Mouse (Mus musculus): ENCODE measurements around the gene Tsr2.

The Tsr2 gene

DNA sequence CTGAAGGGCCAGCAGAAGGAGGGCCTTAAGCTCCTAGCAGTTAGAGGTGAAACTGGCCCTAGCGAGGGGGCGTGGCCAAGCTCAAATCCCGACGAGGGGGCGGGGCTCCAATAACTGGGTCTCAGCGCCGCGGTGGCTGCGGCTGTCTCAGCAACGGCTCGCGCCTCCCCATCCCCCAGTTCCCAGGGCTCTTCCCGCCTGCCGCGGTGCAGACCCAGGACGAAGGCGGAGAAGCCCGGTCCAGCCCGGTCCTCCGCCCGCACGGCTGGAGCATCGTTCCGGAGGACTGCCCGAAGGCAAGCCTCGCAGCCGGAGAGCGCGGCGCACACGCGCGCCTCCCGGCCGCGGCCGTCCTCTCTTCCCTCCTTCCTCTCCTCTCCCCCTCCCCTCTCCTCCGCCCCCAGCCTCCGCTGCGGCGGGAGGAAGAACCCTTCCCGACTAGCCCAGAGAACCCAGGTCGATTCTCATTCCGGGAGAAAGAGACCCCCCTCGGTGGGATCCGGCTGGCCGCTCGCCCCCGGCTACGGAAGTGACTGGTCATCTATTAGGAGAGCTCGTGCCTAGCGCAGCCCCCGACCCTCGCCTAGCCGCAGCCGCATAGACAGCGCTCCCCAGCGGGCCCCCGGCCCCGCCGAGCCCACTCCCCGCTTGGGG, 49.4 kb downstream of the Tsr2 start:
- in situ Hi-C loops (cut with MseI, MboI): no loop called here

DNA sequence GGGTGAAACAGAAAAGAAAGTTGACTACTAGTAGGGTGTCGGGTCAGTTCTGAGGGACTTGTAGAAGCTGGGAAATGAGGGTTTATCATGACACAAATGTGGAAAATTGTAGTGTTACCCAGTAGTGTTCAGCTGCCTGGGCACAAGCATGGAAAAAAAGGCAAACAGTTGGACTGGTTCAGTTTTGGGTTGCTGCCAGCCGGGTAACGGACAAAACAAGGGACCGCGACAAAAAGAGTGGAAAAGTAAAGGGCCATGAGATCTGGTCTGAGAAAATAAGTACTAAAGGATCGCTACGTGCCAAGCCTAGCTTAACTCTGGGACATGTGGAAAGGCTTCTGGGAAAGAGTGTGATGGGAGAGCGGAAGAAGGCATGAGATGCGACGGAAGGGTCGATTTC, 50.0 kb downstream of the Tsr2 start:
- in situ Hi-C loops (cut with MseI, MboI): no loop called here

DNA sequence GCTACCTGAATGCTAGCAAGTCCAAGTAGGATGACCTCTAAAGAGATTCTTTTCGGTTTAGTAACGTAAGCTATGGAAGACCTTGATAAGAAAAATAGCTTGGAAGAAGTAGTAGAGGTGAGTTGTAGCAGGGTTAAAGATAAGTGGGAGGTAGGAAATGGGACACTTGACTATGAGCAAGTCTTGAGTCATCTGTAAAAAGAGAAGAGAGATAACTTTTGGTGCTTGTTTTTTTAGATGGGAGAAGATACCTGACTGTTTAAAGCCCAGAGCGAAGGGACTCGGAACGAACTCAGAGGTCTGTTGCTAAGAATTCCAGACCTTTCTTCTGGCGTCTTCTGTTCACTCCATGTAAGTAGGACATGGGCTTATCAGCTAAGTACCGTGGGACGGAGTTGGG, 50.5 kb downstream of the Tsr2 start, which contains the start of gene Fgd1:
Gene Fgd1, plus strand, starts transcription at position 301 of the 400 bp plus-strand sequence.
- in situ Hi-C loops (cut with MseI, MboI): no loop called here

DNA sequence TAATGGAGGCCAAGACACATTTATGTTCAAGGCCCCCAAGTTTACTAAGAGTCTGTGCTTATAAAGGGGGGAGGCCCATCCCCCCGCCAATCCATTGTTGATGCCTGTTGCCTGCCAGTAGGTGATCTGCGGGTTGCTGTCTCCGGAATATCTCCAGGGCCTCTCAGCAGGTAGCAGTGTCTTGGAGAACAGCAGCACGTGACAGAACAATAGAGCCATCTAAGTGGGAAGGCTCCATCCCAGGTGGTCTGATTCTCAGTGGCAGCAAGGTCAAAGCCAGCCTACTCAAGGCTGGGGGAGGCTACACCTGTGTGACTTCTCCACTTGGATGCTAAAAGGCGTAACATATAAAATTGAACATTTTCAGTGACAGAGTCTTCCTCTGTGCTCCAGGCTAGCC, 55.1 kb downstream of the Tsr2 start:
- in situ Hi-C loops (cut with MseI, MboI): no loop called here

Measured in mouse trophoblast stem cell (cell line).